Mouse (Mus musculus) cortical plate, adult 2 months (tissue): ENCODE results near the gene Churc1. TPM values are rescaled to one million over a fixed set of nuclear protein-coding genes. Genes with fewer than 3 reads are reported as not detected.

Experiments used
- H3K27ac ChIP-seq: fragments of 200-500 bp; 2 replicates; pipeline ENCODE4 v1.5.1; 2012; ENCODE audit warnings: low read length, control low read depth, inconsistent platforms; ENCODE audit not compliant: insufficient read depth
- H3K4me1 ChIP-seq: fragments of 200-500 bp; 2 replicates; pipeline ENCODE4 v1.6.1; 2011; ENCODE audit warnings: low read length; ENCODE audit not compliant: control insufficient read depth, insufficient read depth
- H3K4me3 ChIP-seq: fragments of 200-500 bp; 2 replicates; pipeline ENCODE4 v1.5.1; 2011; ENCODE audit warnings: mild to moderate bottlenecking, low read length, control low read depth; ENCODE audit not compliant: insufficient read depth
- CTCF ChIP-seq: fragments of 200-500 bp; IDR thresholded peaks from 2 replicates; pipeline ENCODE4 v1.5.1; 2011; ENCODE audit warnings: mild to moderate bottlenecking, control low read depth, low read length; ENCODE audit not compliant: insufficient read depth; ENCODE audit errors: extremely low read depth
- POLR2A ChIP-seq: fragments of 200-500 bp; IDR thresholded peaks from 2 replicates; pipeline ENCODE4 v1.6.1; 2011; ENCODE audit warnings: mild to moderate bottlenecking, low read length, control low read depth; ENCODE audit not compliant: insufficient read depth; ENCODE audit errors: extremely low read depth
- polyA plus RNA-seq: library from polyadenylated mRNA; depleted of rRNA; stranded (reverse); fragments of >200 nt; gene quantifications from 2 replicates; pipeline ENCODE4 v1.2.3, GENCODE M21; 2012

The Churc1 gene
- polyA plus RNA-seq, 1 experiment, result 101 TPM

DNA sequence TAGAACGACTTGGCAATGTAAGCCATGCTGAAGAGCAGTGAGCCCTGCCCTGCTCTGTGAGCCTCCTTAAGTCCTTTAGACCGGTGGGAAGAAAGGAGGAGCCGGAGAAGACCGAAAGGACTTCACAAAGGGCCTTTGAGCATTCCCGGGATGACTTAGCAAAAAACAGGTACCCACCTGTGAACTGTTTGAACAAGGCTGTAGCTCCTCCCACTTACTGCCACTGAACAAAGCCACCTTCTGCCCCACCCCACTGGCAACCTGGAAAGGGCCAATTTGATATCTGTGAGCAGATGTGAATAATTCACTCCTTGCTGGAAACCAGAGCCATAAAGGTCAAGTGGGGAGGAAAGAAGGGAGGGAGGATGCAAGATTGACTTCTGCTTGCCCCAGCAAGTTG lies 30.0 kb downstream of the Churc1 start, which contains the start of gene Gpx2:
Gpx2 (minus strand) TSS at position 205 of the 400 bp plus-strand sequence.
- no peak within 1 kb of the TSS for H3K27ac ChIP-seq
- no peak within 1 kb of the TSS for H3K4me3 ChIP-seq
- TF ChIP-seq POLR2A (no peak), CTCF (no peak)
- H3K4me1 ChIP-seq, result peaks cover 5% of the 10 kb centered on the region

GRCm38 (mm10) chr12:76796938-76797539 lies 31.7 kb downstream of the Churc1 start:
- TF ChIP-seq CTCF (no peak), POLR2A (no peak)
- Histone ChIP-seq H3K4me1 (no peaks in the 10 kb centered on the region; the same call in 1 of the 2 replicates), H3K4me3 (no peak overlapping the region), H3K27ac (no peak overlapping the region)

DNA sequence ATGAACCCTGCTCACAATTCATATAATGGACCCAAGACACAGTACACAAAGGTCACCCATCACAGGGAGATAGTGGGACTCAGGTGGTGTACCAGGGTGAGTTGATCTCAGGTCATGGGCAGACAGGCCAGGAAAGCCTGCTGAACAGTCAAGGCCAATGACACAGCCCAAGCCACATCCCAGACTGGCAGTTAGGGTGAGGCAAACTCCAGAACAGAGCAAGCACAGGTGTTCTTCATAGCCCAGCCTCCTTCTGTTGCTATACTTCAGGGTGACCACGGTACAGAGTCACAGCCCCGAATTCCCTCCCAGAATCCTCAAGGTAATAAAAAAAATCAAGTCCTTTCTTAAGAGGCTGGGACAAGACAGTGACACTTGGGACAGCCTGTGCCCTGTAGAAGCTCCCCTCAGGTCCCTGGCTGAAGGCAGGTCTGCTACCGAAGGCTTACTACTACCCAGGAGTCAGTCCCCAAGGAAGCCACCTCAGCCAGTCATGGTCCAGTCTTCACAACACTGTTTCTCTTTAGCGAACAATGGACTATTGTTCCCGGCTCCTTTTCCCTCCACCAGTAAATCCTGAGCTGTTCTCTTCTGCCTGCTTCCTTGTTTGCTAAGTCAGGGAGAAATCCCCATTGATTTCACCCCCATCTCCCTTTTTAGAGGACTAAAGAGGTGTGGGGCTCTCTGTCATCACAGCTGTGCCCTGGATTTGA lies 32.8 kb downstream of the Churc1 start:
- peaks cover under 1% of the 10 kb centered on the region; the same call in 1 of the 2 replicates for H3K4me1 ChIP-seq
- H3K4me3 ChIP-seq, result no peak overlapping the region
- H3K27ac ChIP-seq, result no peak overlapping the region
- TF ChIP-seq CTCF (no peak), POLR2A (no peak)

DNA sequence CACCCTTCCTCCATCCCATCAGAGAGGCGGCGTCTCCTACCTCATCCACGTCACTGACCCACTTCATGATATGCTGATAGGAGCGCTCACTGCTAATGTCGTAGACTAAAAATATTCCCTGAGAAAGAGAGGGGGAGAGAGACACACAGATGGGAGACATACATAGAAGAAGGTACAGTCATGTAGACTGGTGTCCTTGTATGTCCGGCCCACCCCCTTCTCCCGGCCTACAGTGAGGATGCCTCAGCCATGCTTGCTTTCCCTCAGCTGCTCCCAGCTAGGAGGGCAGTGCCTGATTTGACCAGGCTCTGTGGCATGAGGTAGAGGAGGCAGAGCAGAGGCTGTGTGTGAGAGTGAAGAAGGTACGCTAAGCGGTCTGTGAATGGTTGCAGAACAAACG lies 37.7 kb downstream of the Churc1 start:
- H3K4me1 ChIP-seq, result peaks cover 10% of the 10 kb centered on the region; the same call in 1 of the 2 replicates
- H3K4me3 ChIP-seq, result no peak overlapping the region
- H3K27ac ChIP-seq, result no peak overlapping the region
- TF ChIP-seq POLR2A (no peak), CTCF (no peak)

- Histone ChIP-seq H3K4me3 (no peak overlapping the region), H3K4me1 (peaks cover 10% of the 10 kb centered on the region; the same call in 1 of the 2 replicates), H3K27ac (no peak overlapping the region)
- TF ChIP-seq POLR2A (no peak), CTCF (peak; percentile 77)
Observed at GRCm38 (mm10) chr12:76803700-76804252, 38.4 kb downstream of the Churc1 start.

- Histone ChIP-seq H3K4me1 (peaks cover 10% of the 10 kb centered on the region; the same call in 1 of the 2 replicates), H3K4me3 (no peak overlapping the region), H3K27ac (0 out of 2 replicates have a peak overlapping the region, but pooled peaks have one; percentile 4)
- TF ChIP-seq POLR2A (no peak), CTCF (no peak)
Observed at GRCm38 (mm10) chr12:76805056-76805811, 39.9 kb downstream of the Churc1 start.

GRCm38 (mm10) chr12:76807796-76808195 lies 42.5 kb downstream of the Churc1 start:
- H3K27ac ChIP-seq, result no peak overlapping the region
- TF ChIP-seq CTCF, result no peak
- TF ChIP-seq POLR2A, result no peak
- no peak overlapping the region for H3K4me3 ChIP-seq
- peaks cover 10% of the 10 kb centered on the region; the same call in 1 of the 2 replicates for H3K4me1 ChIP-seq

GRCm38 (mm10) chr12:76810491-76810890 lies 45.2 kb downstream of the Churc1 start:
- H3K4me3 ChIP-seq, result no peak overlapping the region
- peaks cover 14% of the 10 kb centered on the region for H3K4me1 ChIP-seq

DNA sequence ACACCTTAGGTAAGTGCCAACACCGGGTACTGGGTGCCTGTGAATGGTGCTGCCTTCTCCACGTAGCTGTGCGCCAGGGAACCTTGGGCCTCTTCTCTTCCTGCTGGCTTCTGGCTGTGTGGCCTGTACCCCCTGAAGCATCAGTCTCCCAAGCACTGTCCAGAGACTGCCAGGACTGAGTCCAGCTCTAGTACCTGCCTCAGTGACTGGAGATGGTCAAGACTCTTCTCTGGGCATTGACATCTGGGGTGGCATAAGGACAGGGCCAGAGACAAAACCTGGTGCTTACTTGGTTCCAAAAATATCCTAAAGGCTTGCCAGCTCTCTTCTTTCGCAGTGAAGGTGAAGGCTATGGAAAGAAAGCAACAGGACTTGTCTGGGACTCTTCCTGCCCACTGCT lies 45.7 kb downstream of the Churc1 start:
- Histone ChIP-seq H3K4me3 (no peak overlapping the region), H3K27ac (no peak overlapping the region), H3K4me1 (peaks cover 10% of the 10 kb centered on the region)
- no peak for TF ChIP-seq POLR2A
- no peak for TF ChIP-seq CTCF

More at GRCm38 (mm10) chr12:76810491-76810890, 45.2 kb downstream of the Churc1 start:
- no peak overlapping the region for H3K27ac ChIP-seq
- TF ChIP-seq CTCF (no peak), POLR2A (no peak)
